16 mouse cellular contexts compared by ENCODE assay signal in the genomic region with DNA sequence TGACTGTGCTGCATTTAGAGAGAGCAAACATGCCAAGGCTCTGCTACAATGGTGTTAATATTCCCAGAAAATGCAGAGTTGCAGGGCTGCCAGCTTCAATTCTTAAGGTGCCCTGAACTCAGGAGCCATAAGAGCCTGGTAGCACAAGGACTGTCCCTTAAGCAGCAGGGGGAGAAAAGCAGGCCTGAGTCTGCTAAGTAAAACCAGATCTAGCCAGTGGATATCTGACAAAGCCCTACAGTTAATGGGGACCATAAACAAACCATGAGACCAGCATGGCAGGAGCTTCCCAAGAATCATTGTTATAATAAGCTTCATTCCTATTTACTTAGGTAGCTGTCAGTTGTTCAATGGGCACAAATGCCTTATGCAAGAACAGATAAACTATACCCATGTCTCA.
DNase-seq lines count a peak whose midpoint lies in the region; ATAC-seq and TF ChIP-seq lines count a peak whose summit lies in the region.
"Had no signal": no experiment of that assay in that cellular context is flagged by ENCODE, and none has a peak within 500 bp of the region (broad histone marks: within the 10 kb centered on the region; RNA-seq: fewer than 3 reads in every experiment).

No protein-coding gene starts in this region.

- no peaks in the 10 kb centered on the region for H3K27me3 ChIP-seq in forebrain, embryonic 11.5 days (ENCODE audit: control insufficient read depth, insufficient read depth, low read length)
- no peaks in the 10 kb centered on the region for H3K27me3 ChIP-seq in forebrain, embryonic 16.5 days (replicated peaks; ENCODE audit: control insufficient read depth, insufficient read depth, low read length)
- H3K27me3 ChIP-seq in forebrain, embryonic 14.5 days (replicated peaks; ENCODE audit: control insufficient read depth, insufficient read depth, low read length) = no peaks in the 10 kb centered on the region
- H3K27me3 ChIP-seq in limb, embryonic 14.5 days (ENCODE audit: control insufficient read depth, insufficient read depth, low read length) = no peaks in the 10 kb centered on the region
- H3K27me3 ChIP-seq: limb, embryonic 13.5 days had no signal

- peak overlapping the region; percentile 1 for H3K9ac ChIP-seq in forebrain, embryonic 11.5 days (ENCODE audit: low read length)
- H3K9ac ChIP-seq in forebrain, embryonic 16.5 days (replicated peaks; ENCODE audit: low read depth, low read length) = no peak overlapping the region
- no peak overlapping the region for H3K9ac ChIP-seq in forebrain, embryonic 14.5 days (ENCODE audit: low read length)
- no peak overlapping the region for H3K9ac ChIP-seq in limb, embryonic 14.5 days (ENCODE audit: low read depth, low read length, severe bottlenecking)
- H3K9ac ChIP-seq: limb, embryonic 13.5 days; liver, postnatal 0 days had no signal

- ATAC-seq in forebrain, embryonic 11.5 days (replicated peaks; ENCODE audit: low FRiP score) = no peak
- ATAC-seq in forebrain, embryonic 16.5 days = no peak
- ATAC-seq in forebrain, embryonic 14.5 days = no peak
- no peak for ATAC-seq in limb, embryonic 14.5 days (ENCODE audit: low FRiP score, low read depth)
- ATAC-seq: liver, postnatal 0 days had no signal

- H3K27ac ChIP-seq in forebrain, embryonic 11.5 days (ENCODE audit: low read depth, low read length) = peak overlapping the region; percentile 91
- H3K27ac ChIP-seq in forebrain, embryonic 16.5 days (ENCODE audit: low read length) = no peak overlapping the region
- H3K27ac ChIP-seq in forebrain, embryonic 14.5 days (ENCODE audit: low read depth, low read length) = peak overlapping the region; percentile 74
- 0 out of 2 replicates have a peak overlapping the region, but pooled peaks have one; percentile 4 for H3K27ac ChIP-seq in limb, embryonic 14.5 days (replicated peaks; ENCODE audit: low read depth, low read length)

- H3K4me2 ChIP-seq in forebrain, embryonic 11.5 days (ENCODE audit: low read depth, low read length, severe bottlenecking) = no peak overlapping the region; the same call in 1 of the 2 replicates
- no peak overlapping the region for H3K4me2 ChIP-seq in forebrain, embryonic 16.5 days (ENCODE audit: low read length)
- H3K4me2 ChIP-seq in forebrain, embryonic 14.5 days (ENCODE audit: low read length) = no peak overlapping the region; the same call in 1 of the 2 replicates
- H3K4me2 ChIP-seq in limb, embryonic 14.5 days (replicated peaks; ENCODE audit: low read depth, low read length, severe bottlenecking) = no peak overlapping the region
- H3K4me2 ChIP-seq: limb, embryonic 13.5 days had no signal

- H3K4me1 ChIP-seq in forebrain, embryonic 11.5 days (replicated peaks; ENCODE audit: control insufficient read depth, insufficient read depth, low read length) = peaks cover 16% of the 10 kb centered on the region
- H3K4me1 ChIP-seq in forebrain, embryonic 16.5 days (replicated peaks; ENCODE audit: control insufficient read depth, insufficient read depth, low read length) = peaks cover 19% of the 10 kb centered on the region
- H3K4me1 ChIP-seq in forebrain, embryonic 14.5 days (ENCODE audit: control insufficient read depth, insufficient read depth, low read length) = peaks cover 31% of the 10 kb centered on the region
- H3K4me1 ChIP-seq in limb, embryonic 14.5 days (ENCODE audit: control insufficient read depth, insufficient read depth, low read length) = peaks cover 20% of the 10 kb centered on the region

- H3K36me3 ChIP-seq in forebrain, embryonic 11.5 days (ENCODE audit: control insufficient read depth, insufficient read depth, low read length) = no peaks in the 10 kb centered on the region
- H3K36me3 ChIP-seq in forebrain, embryonic 16.5 days (ENCODE audit: control insufficient read depth, insufficient read depth) = no peaks in the 10 kb centered on the region
- H3K36me3 ChIP-seq in forebrain, embryonic 14.5 days (ENCODE audit: control insufficient read depth, insufficient read depth, low read length) = no peaks in the 10 kb centered on the region
- H3K36me3 ChIP-seq in limb, embryonic 14.5 days (ENCODE audit: control insufficient read depth, insufficient read depth, low read length) = no peaks in the 10 kb centered on the region
- H3K36me3 ChIP-seq: limb, embryonic 13.5 days had no signal

- no peak for DNase-seq in forebrain, embryonic 11.5 days (ENCODE audit: low spot score)
- peak; percentile 31 for DNase-seq in embryo, embryonic 10 days (ENCODE audit: low spot score)
- DNase-seq in forebrain, embryonic 14.5 days (ENCODE audit: low spot score) = no peak
- DNase-seq in limb, embryonic 14.5 days (ENCODE audit: low spot score) = no peak
- DNase-seq in MN1 (ENCODE audit: low spot score) = no peak
- no peak for DNase-seq in cerebellum, adult 11 months
- no peak for DNase-seq in thymus, postnatal 25 days
- DNase-seq: kidney, adult 9 months; kidney, postnatal 4 days; layer of hippocampus, postnatal 36 days; liver, postnatal 0 days; lung, postnatal 36 days; retina, postnatal 1 day; thymus, postnatal 36 days had no signal

- no peak for TF ChIP-seq POLR2A in limb, embryonic 14.5 days (IDR thresholded peaks at IDR 0.05; ENCODE audit: borderline replicate concordance, extremely low read depth, insufficient read depth, insufficient read length)

- no peaks in the 10 kb centered on the region for H3K9me3 ChIP-seq in forebrain, embryonic 11.5 days (ENCODE audit: control insufficient read depth, low read length)
- no peaks in the 10 kb centered on the region for H3K9me3 ChIP-seq in forebrain, embryonic 16.5 days (ENCODE audit: control insufficient read depth, low read length)
- H3K9me3 ChIP-seq in forebrain, embryonic 14.5 days (replicated peaks; ENCODE audit: control insufficient read depth, low read length) = no peaks in the 10 kb centered on the region
- H3K9me3 ChIP-seq in limb, embryonic 14.5 days (ENCODE audit: control insufficient read depth, low read length) = no peaks in the 10 kb centered on the region
- H3K9me3 ChIP-seq: limb, embryonic 13.5 days had no signal

- no peak overlapping the region for H3K4me3 ChIP-seq in forebrain, embryonic 11.5 days (ENCODE audit: low read depth, low read length)
- H3K4me3 ChIP-seq in forebrain, embryonic 16.5 days (replicated peaks; ENCODE audit: low read length) = no peak overlapping the region
- H3K4me3 ChIP-seq in forebrain, embryonic 14.5 days (ENCODE audit: low read depth, low read length) = no peak overlapping the region
- no peak overlapping the region for H3K4me3 ChIP-seq in limb, embryonic 14.5 days (replicated peaks; ENCODE audit: low read length)
- H3K4me3 ChIP-seq: limb, embryonic 13.5 days had no signal
